Mouse (Mus musculus) testis, adult 2 months (tissue): Measurements from ENCODE around the gene Asic5. TPM values are rescaled to one million over a fixed set of nuclear protein-coding genes. Genes with fewer than 3 reads are reported as not detected.

Source experiments
- H3K27ac ChIP-seq: fragments of 200-500 bp; 2 replicates; pipeline ENCODE4 v1.5.1; 2012; ENCODE audit warnings: low read depth, low read length; ENCODE audit not compliant: control insufficient read depth, insufficient read depth
- H3K27me3 ChIP-seq: fragments of 200-500 bp; 2 replicates; pipeline ENCODE4 v1.6.1; 2012; ENCODE audit warnings: mild to moderate bottlenecking, low read length, moderate library complexity; ENCODE audit not compliant: control insufficient read depth, insufficient read depth
- H3K36me3 ChIP-seq: fragments of 200-500 bp; 2 replicates; pipeline ENCODE4 v1.6.1; 2012; ENCODE audit warnings: mild to moderate bottlenecking, low read length; ENCODE audit not compliant: control insufficient read depth, insufficient read depth
- H3K4me1 ChIP-seq: fragments of 200-500 bp; 2 replicates; pipeline ENCODE4 v1.6.1; 2012; ENCODE audit warnings: low read length; ENCODE audit not compliant: control insufficient read depth, insufficient read depth
- H3K4me3 ChIP-seq: fragments of 200-500 bp; 2 replicates; pipeline ENCODE4 v1.5.1; 2012; ENCODE audit warnings: low read depth, mild to moderate bottlenecking, low read length, moderate library complexity, mixed read lengths; ENCODE audit not compliant: control insufficient read depth
- CTCF ChIP-seq: fragments of 200-500 bp; IDR thresholded peaks from 2 replicates; pipeline ENCODE4 v1.5.1; 2012; ENCODE audit warnings: low read depth, mild to moderate bottlenecking, inconsistent platforms, low read length, moderate library complexity; ENCODE audit not compliant: control insufficient read depth, insufficient read depth, insufficient replicate concordance
- POLR2A ChIP-seq: fragments of 200-500 bp; IDR thresholded peaks from 2 replicates; pipeline ENCODE4 v1.6.1; 2012; ENCODE audit warnings: low read depth, mild to moderate bottlenecking, inconsistent platforms, low read length, moderate library complexity; ENCODE audit not compliant: control insufficient read depth
- polyA plus RNA-seq: library from polyadenylated mRNA; depleted of rRNA; stranded (reverse); fragments of >200 nt; gene quantifications from 2 replicates; pipeline ENCODE4 v1.2.3, GENCODE M21; 2012; rRNA removed

Asic5 gene
- not detected in 2 replicates for polyA plus RNA-seq

- TF ChIP-seq CTCF (no peak), POLR2A (no peak)
- H3K27me3 ChIP-seq = no peaks in the 10 kb centered on the region
- no peak within 1 kb of the TSS for H3K4me3 ChIP-seq
- no peaks in the 10 kb centered on the region for H3K36me3 ChIP-seq
- H3K4me1 ChIP-seq = no peaks in the 10 kb centered on the region
- no peak within 1 kb of the TSS for H3K27ac ChIP-seq
Measured at GRCm38 (mm10) chr3:81981990-81982389, at the start of gene Asic5. Asic5 (plus strand) TSS chr3:81982290.

GRCm38 (mm10) chr3:81933348-81933747 is 48.7 kb upstream of the Asic5 start:
- Histone ChIP-seq H3K4me3 (no peak overlapping the region), H3K27ac (0 out of 2 replicates have a peak overlapping the region, but pooled peaks have one; percentile 29)
- TF ChIP-seq CTCF = no peak

GRCm38 (mm10) chr3:81938924-81939323 is 43.2 kb upstream of the Asic5 start:
- Histone ChIP-seq H3K27ac (no peak overlapping the region; the same call in 1 of the 2 replicates), H3K36me3 (no peaks in the 10 kb centered on the region), H3K27me3 (no peaks in the 10 kb centered on the region), H3K4me1 (no peaks in the 10 kb centered on the region), H3K4me3 (no peak overlapping the region)
- TF ChIP-seq POLR2A = no peak
- TF ChIP-seq CTCF = no peak

More at GRCm38 (mm10) chr3:81933348-81933747, 48.7 kb upstream of the Asic5 start:
- no peaks in the 10 kb centered on the region for H3K27me3 ChIP-seq
- H3K36me3 ChIP-seq = no peaks in the 10 kb centered on the region
- H3K4me1 ChIP-seq = peaks cover 3% of the 10 kb centered on the region

GRCm38 (mm10) chr3:81942341-81942740 is 39.7 kb upstream of the Asic5 start:
- H3K4me1 ChIP-seq = peaks cover 3% of the 10 kb centered on the region; the same call in 1 of the 2 replicates
- H3K4me3 ChIP-seq = no peak overlapping the region
- TF ChIP-seq POLR2A = no peak
- no peak for TF ChIP-seq CTCF
- no peaks in the 10 kb centered on the region for H3K27me3 ChIP-seq
- no peaks in the 10 kb centered on the region for H3K36me3 ChIP-seq
- H3K27ac ChIP-seq = no peak overlapping the region

- Histone ChIP-seq H3K36me3 (no peaks in the 10 kb centered on the region), H3K4me1 (peaks cover 3% of the 10 kb centered on the region; the same call in 1 of the 2 replicates), H3K27me3 (no peaks in the 10 kb centered on the region), H3K4me3 (no peak overlapping the region), H3K27ac (no peak overlapping the region)
- TF ChIP-seq CTCF = no peak
Measured at GRCm38 (mm10) chr3:81943097-81943496, 39.0 kb upstream of the Asic5 start.

GRCm38 (mm10) chr3:81944851-81945393 is 37.2 kb upstream of the Asic5 start:
- no peaks in the 10 kb centered on the region for H3K36me3 ChIP-seq
- H3K4me3 ChIP-seq = no peak overlapping the region
- TF ChIP-seq POLR2A (no peak), CTCF (no peak)
- peaks cover 3% of the 10 kb centered on the region; the same call in 1 of the 2 replicates for H3K4me1 ChIP-seq
- no peaks in the 10 kb centered on the region for H3K27me3 ChIP-seq
- H3K27ac ChIP-seq = no peak overlapping the region

GRCm38 (mm10) chr3:81949048-81949447 is 33.0 kb upstream of the Asic5 start:
- Histone ChIP-seq H3K4me3 (no peak overlapping the region), H3K27ac (no peak overlapping the region), H3K4me1 (peaks cover 3% of the 10 kb centered on the region; the same call in 1 of the 2 replicates), H3K27me3 (no peaks in the 10 kb centered on the region), H3K36me3 (no peaks in the 10 kb centered on the region)
- TF ChIP-seq POLR2A = no peak
- TF ChIP-seq CTCF = no peak
